Mouse (Mus musculus): ENCODE data around the gene Hoxd1. TPM values are rescaled to one million over a fixed set of nuclear protein-coding genes. Genes with fewer than 3 reads are reported as not detected.

Gene Hoxd1
- polyA plus RNA-seq, 1 experiment from 2014 or later: 9.0 TPM

DNA sequence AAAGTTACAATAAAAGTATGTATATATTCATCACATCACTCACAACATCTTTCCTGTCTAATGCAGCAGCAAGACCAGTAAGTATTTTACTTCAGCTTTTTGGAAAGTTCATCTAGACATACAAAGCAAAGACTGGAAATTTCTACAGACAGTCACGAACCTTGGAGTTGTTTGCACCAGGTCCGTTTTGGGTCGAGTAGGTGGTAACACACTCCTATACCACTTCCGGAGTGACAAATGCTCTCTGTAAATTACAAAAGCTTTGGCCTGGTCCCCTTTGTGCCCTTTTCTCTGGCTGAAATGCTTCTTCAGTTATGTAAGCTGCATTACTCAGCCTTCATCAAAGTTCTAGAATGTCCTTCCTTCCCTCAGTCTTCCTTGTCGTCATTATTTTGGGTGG lies 9.1 kb upstream of the Hoxd1 start:
- peaks cover 52% of the 10 kb centered on the region for H3K4me1 ChIP-seq (replicated peaks)
- no peak for ATAC-seq (ENCODE audit: low read depth)
- H3K9me3 ChIP-seq: no peaks in the 10 kb centered on the region
- peaks cover 9% of the 10 kb centered on the region; the same call in 1 of the 2 replicates for H3K36me3 ChIP-seq
- no peak overlapping the region for H3K27ac ChIP-seq (replicated peaks)
- no peak overlapping the region for H3K4me3 ChIP-seq
- no peak overlapping the region for H3K9ac ChIP-seq
- no peaks in the 10 kb centered on the region; the same call in 1 of the 2 replicates for H3K27me3 ChIP-seq
- 28% methylated on average over 5 of the region's 5 CpGs for WGBS
- H3K4me2 ChIP-seq: peak overlapping the region; percentile 69; the same call in 1 of the 2 replicates

DNA sequence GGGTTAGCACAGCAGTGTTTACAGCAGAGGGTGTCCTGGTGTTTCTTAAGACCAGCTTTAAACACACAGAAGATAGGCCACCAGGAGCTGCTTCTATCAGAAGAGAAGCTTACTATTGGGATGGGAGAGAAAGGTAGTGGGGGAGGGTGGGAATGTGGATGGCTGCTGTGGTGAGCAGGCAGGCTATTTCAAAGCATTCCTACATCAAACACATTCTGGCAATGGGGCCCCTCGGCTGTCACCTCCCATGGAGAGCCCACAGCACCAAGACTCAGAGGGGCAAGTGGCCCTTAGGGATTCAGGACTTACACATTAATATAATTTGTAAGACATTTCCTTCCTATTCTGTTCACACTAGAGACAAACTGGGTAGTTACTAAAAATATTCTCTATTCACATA lies 2.6 kb upstream of the Hoxd1 start:
- no peaks in the 10 kb centered on the region for H3K9me3 ChIP-seq
- peaks cover 49% of the 10 kb centered on the region for H3K27me3 ChIP-seq
- no peak overlapping the region for H3K9ac ChIP-seq
- no peak overlapping the region for H3K4me2 ChIP-seq
- WGBS: 5% methylated on average over 1 of the region's 1 CpGs
- H3K36me3 ChIP-seq: peaks cover 9% of the 10 kb centered on the region; the same call in 1 of the 2 replicates
- peaks cover 26% of the 10 kb centered on the region for H3K4me1 ChIP-seq (replicated peaks)
- ATAC-seq (ENCODE audit: low read depth): no peak
- no peak overlapping the region for H3K4me3 ChIP-seq
- no peak overlapping the region for H3K27ac ChIP-seq (replicated peaks)

- Histone ChIP-seq H3K4me1 (replicated peaks) (peaks cover 26% of the 10 kb centered on the region), H3K9me3 (no peaks in the 10 kb centered on the region), H3K4me2 (peak overlapping the region; percentile 97), H3K36me3 (no peaks in the 10 kb centered on the region), H3K27me3 (peaks cover 53% of the 10 kb centered on the region), H3K27ac (replicated peaks) (no peak overlapping the region), H3K4me3 (peak overlapping the region; percentile 61), H3K9ac (no peak overlapping the region; the same call in 1 of the 2 replicates)
- ATAC-seq (ENCODE audit: low read depth): no peak
- 2% methylated on average over 13 of the region's 13 CpGs for WGBS
These were observed 839 bp upstream of the Hoxd1 start for GRCm38 (mm10) chr2:74761941-74762340.

DNA sequence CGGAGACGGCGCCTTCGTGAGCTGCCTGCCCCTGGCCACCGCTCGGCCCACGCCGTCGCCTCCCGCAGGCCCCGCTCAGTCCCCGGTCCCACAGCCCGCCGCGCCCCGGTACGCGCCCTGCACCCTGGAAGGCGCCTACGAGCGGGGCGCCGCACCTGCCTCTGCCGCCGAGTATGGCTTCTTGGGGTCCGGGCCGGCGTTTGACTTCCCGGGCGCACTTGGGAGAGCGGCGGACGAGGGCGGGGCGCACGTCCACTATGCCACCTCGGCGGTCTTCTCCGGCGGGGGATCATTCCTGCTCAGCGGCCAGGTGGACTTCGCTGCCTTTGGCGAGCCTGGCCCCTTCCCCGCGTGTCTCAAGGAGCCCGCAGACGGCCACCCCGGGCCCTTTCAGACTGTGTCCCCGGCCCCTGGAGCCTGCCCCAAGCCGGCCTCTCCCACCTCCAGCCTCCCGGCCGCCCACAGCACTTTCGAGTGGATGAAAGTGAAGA lies 510 bp downstream of the Hoxd1 start:
- peak overlapping the region; percentile 70 for H3K9ac ChIP-seq
- H3K4me3 ChIP-seq: peak overlapping the region; percentile 61
- H3K27ac ChIP-seq (replicated peaks): no peak overlapping the region
- H3K4me1 ChIP-seq (replicated peaks): peaks cover 26% of the 10 kb centered on the region
- H3K9me3 ChIP-seq: no peaks in the 10 kb centered on the region
- peak; percentile 57 for ATAC-seq (ENCODE audit: low read depth)
- H3K27me3 ChIP-seq: peaks cover 53% of the 10 kb centered on the region
- WGBS: 1% methylated on average over 52 of the region's 53 CpGs
- H3K36me3 ChIP-seq: no peaks in the 10 kb centered on the region
- H3K4me2 ChIP-seq: peak overlapping the region; percentile 97

- Histone ChIP-seq H3K4me2 (peak overlapping the region; percentile 97), H3K27ac (replicated peaks) (no peak overlapping the region), H3K9ac (no peak overlapping the region), H3K4me1 (replicated peaks) (peaks cover 26% of the 10 kb centered on the region), H3K4me3 (peak overlapping the region; percentile 61), H3K27me3 (peaks cover 53% of the 10 kb centered on the region), H3K9me3 (no peaks in the 10 kb centered on the region), H3K36me3 (no peaks in the 10 kb centered on the region)
- WGBS: 52% methylated on average over 10 of the region's 10 CpGs
- ATAC-seq (ENCODE audit: low read depth): no peak
These were observed 1.2 kb downstream of the Hoxd1 start for GRCm38 (mm10) chr2:74763976-74764375.

DNA sequence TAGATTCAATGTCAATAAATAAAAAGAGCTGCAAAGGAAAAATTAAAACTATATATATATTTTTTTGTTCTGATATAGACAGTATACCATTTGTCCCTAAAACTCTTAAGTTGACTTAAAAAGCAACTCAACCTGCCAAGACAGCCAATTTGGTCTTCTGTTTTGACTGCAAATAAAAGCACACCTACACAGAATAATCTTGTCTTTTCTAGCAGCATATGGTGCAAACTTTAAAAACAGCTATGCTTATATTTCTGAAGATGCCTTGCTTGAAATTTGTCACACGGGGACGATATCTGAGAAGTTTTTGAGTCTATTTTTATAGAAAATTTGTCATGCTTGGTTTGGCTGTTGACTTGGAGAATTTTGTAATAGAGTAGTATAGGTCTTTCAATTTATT lies 11.6 kb downstream of the Hoxd1 start:
- Histone ChIP-seq H3K4me2 (no peak overlapping the region), H3K4me3 (no peak overlapping the region), H3K27ac (replicated peaks) (no peak overlapping the region), H3K27me3 (no peaks in the 10 kb centered on the region), H3K9me3 (no peaks in the 10 kb centered on the region), H3K36me3 (no peaks in the 10 kb centered on the region), H3K9ac (no peak overlapping the region), H3K4me1 (replicated peaks) (no peaks in the 10 kb centered on the region; the same call in 1 of the 2 replicates)
- 85% methylated on average over 2 of the region's 2 CpGs for WGBS
- ATAC-seq (ENCODE audit: low read depth): no peak

DNA sequence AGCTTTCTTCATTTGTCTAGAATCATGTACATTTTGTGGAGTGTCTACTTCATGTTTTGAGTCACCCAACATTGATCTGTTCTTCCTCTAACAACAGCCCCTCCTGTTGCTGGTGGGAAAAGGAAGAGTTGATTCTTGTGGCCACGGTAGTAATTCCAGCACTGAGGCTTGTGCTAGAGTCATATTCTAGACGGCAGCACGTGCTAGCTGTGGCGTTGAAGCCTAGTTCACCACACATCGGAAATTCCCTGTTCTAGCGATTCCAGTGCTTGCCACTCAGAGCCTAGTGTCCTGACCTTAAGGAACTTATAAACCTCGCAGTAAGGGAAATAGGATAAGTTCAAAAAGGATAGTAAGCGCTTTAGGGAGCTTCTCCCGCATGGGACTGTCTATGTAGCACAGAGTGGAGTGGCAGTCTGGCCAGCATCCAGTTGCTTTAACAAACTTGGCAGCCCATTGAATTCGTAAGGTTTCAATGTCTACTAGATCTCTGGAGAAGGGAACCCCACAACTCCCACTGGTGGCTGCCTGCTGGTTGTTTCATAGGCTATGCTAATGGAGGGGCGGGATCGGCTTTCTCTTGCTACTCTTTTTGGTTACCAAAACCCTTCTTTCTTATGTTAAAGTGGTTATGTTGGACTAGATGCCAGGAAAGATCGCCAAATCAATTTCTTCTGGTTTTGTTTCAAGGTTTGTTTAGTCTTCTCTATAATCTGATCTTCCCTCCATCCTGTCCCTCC lies 14.9 kb downstream of the Hoxd1 start:
- no peak overlapping the region for H3K4me2 ChIP-seq
- no peak overlapping the region for H3K27ac ChIP-seq (replicated peaks)
- no peaks in the 10 kb centered on the region for H3K9me3 ChIP-seq
- no peak overlapping the region for H3K9ac ChIP-seq
- no peaks in the 10 kb centered on the region; the same call in 1 of the 2 replicates for H3K4me1 ChIP-seq (replicated peaks)
- no peak for ATAC-seq (ENCODE audit: low read depth)
- no peaks in the 10 kb centered on the region for H3K36me3 ChIP-seq
- no peaks in the 10 kb centered on the region for H3K27me3 ChIP-seq
- H3K4me3 ChIP-seq: no peak overlapping the region
- 69% methylated on average over 13 of the region's 13 CpGs for WGBS

GRCm38 (mm10) chr2:74781386-74781785 lies 18.6 kb downstream of the Hoxd1 start:
- H3K4me2 ChIP-seq: no peak overlapping the region

GRCm38 (mm10) chr2:74795531-74795930 lies 32.8 kb downstream of the Hoxd1 start:
- no peaks in the 10 kb centered on the region for H3K36me3 ChIP-seq
- H3K27me3 ChIP-seq: no peaks in the 10 kb centered on the region
- H3K4me3 ChIP-seq: no peak overlapping the region
- ATAC-seq (ENCODE audit: low read depth): no peak
- H3K4me1 ChIP-seq (replicated peaks): no peaks in the 10 kb centered on the region
- no peak overlapping the region for H3K9ac ChIP-seq
- no peak overlapping the region for H3K4me2 ChIP-seq
- no peak overlapping the region for H3K27ac ChIP-seq (replicated peaks)
- H3K9me3 ChIP-seq: no peaks in the 10 kb centered on the region
- 52% methylated on average over 7 of the region's 7 CpGs for WGBS

More at GRCm38 (mm10) chr2:74781386-74781785, 18.6 kb downstream of the Hoxd1 start:
- no peaks in the 10 kb centered on the region for H3K9me3 ChIP-seq
- no peaks in the 10 kb centered on the region for H3K27me3 ChIP-seq
- no peaks in the 10 kb centered on the region; the same call in 1 of the 2 replicates for H3K4me1 ChIP-seq (replicated peaks)
- no peak for ATAC-seq (ENCODE audit: low read depth)
- no peak overlapping the region for H3K27ac ChIP-seq (replicated peaks)
- no peak overlapping the region for H3K4me3 ChIP-seq
- WGBS: 80% methylated on average over 5 of the region's 5 CpGs
- H3K9ac ChIP-seq: no peak overlapping the region
- H3K36me3 ChIP-seq: no peaks in the 10 kb centered on the region

DNA sequence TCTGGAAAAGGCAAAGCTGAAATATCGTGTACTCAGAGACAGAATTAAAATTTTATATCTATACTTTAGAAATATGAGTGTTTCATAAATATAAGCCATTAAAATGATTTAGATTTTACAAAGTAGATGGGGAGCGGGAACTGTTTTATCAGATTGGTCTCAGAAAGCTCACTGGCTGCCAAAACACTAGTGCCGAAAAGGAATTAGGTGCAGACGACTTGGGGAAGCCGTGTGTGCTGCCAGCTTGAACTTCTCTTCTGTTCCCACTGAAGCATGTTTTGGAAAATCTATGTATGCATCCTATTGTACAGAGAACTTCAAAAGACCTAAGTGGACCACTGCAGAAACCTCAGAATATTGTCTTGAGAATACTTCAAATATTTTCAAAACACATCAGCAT lies 45.7 kb downstream of the Hoxd1 start:
- no peak for ATAC-seq (ENCODE audit: low read depth)
- no peak overlapping the region for H3K4me3 ChIP-seq
- no peaks in the 10 kb centered on the region for H3K36me3 ChIP-seq
- H3K4me1 ChIP-seq (replicated peaks): no peaks in the 10 kb centered on the region
- no peaks in the 10 kb centered on the region for H3K27me3 ChIP-seq
- no peak overlapping the region for H3K4me2 ChIP-seq
- no peaks in the 10 kb centered on the region for H3K9me3 ChIP-seq
- WGBS: 77% methylated on average over 5 of the region's 5 CpGs
- H3K9ac ChIP-seq: no peak overlapping the region
- no peak overlapping the region for H3K27ac ChIP-seq (replicated peaks)
